Mouse (Mus musculus) lung, embryonic 14.5 days (tissue): ENCODE measurements around the gene Ecm1. TPM values are rescaled to one million over a fixed set of nuclear protein-coding genes. Genes with fewer than 3 reads are reported as not detected.
"Not testable (repeated sequence)": the region's sequence is repeated elsewhere in the genome, so short reads cannot be mapped to it uniquely, and the experiment has no call there.

Experiments used
- ATAC-seq: fragments of 200-750 bp; cut with Nextera tagmentation; 2 replicates; pipeline ENCODE4 v1.8.0; 2017; ENCODE audit warnings: mild to moderate bottlenecking, moderate TSS enrichment, moderate library complexity; ENCODE audit not compliant: insufficient read depth
- DNase-seq: peaks from one replicate; pipeline ENCODE4 v3.0.0-alpha.2; 2015
- H3K27ac ChIP-seq: fragments of 300-500 bp; sonication (generic); 2 replicates; pipeline ENCODE4 v1.5.1; 2014; ENCODE audit warnings: low read depth, mild to moderate bottlenecking, moderate library complexity
- H3K27me3 ChIP-seq: fragments of 300-500 bp; sonication (generic); 2 replicates; pipeline ENCODE4 v1.6.1; 2014; ENCODE audit warnings: low read length, control low read depth; ENCODE audit not compliant: insufficient read depth
- H3K36me3 ChIP-seq: fragments of 300-500 bp; sonication (generic); 2 replicates; pipeline ENCODE4 v1.6.1; 2014; ENCODE audit warnings: control low read depth; ENCODE audit not compliant: insufficient read depth
- H3K4me1 ChIP-seq: fragments of 300-500 bp; sonication (generic); 2 replicates; pipeline ENCODE4 v1.6.1; 2014; ENCODE audit warnings: antibody characterized with exemption, control low read depth; ENCODE audit not compliant: insufficient read depth
- H3K4me2 ChIP-seq: fragments of 300-500 bp; sonication (generic); 2 replicates; pipeline ENCODE4 v1.6.1; 2014; ENCODE audit warnings: mild to moderate bottlenecking
- H3K4me3 ChIP-seq: fragments of 300-500 bp; sonication (generic); 2 replicates; pipeline ENCODE4 v1.5.1; 2014; ENCODE audit warnings: low read depth, low read length
- H3K9ac ChIP-seq: fragments of 300-500 bp; sonication (generic); 2 replicates; pipeline ENCODE4 v1.6.1; 2014
- H3K9me3 ChIP-seq: fragments of 300-500 bp; sonication (generic); 2 replicates; pipeline ENCODE4 v1.6.1; 2016; ENCODE audit warnings: low read depth, low read length, control low read depth
- CTCF ChIP-seq: IDR thresholded peaks from 2 replicates; pipeline ENCODE4 v1.5.1; 2016; ENCODE audit warnings: antibody characterized with exemption, low read depth
- WGBS: fragments of 180-500 bp; shearing (Covaris S2); extraction: QIAGEN DNeasy Blood & Tissue Kit; methylation state at CpG from one replicate; pipeline ENCODE4 v1.1.7; 2014; 5-methylcytosine and 5-hydroxymethylcytosine counted together
- polyA plus RNA-seq: library from polyadenylated mRNA; unstranded; fragments of >200 nt; fragmentation: Nextera tagmentation; extraction: Ambion mirVana; gene quantifications from 2 replicates; pipeline ENCODE4 v1.2.1, GENCODE M21; 2014

Gene Ecm1
- polyA plus RNA-seq, 1 experiment from 2014 or later = 23.5 TPM

DNA sequence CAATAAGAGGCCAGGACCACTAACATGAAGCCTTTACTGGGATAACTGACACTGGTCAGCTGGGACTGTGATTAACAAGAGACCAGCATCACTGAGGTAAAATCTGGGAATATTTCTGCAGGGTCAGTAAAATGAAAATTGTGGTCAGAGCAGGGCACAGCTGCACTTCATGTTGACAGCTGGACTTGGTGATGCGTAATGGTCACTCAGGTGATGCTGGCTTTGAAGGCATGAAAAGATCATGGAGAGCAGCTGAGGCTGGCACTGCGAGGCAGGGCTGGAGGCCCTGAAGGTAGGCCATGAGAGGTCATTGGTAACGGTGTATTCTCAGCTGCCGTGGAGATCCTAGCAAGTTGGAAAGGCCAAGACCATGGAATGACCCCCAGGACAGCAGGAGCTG is 41.1 kb downstream of the Ecm1 start:
- no peak overlapping the region for H3K4me3 ChIP-seq
- H3K27me3 ChIP-seq = no peaks in the 10 kb centered on the region
- TF ChIP-seq CTCF = no peak
- peaks cover 15% of the 10 kb centered on the region; the same call in 1 of the 2 replicates for H3K4me1 ChIP-seq
- no peaks in the 10 kb centered on the region for H3K9me3 ChIP-seq
- no peak overlapping the region for H3K9ac ChIP-seq
- ATAC-seq (no peak), DNase-seq (no peak)
- H3K36me3 ChIP-seq = no peaks in the 10 kb centered on the region
- 89% methylated on average over 4 of the region's 4 CpGs for WGBS
- H3K4me2 ChIP-seq = no peak overlapping the region
- no peak overlapping the region for H3K27ac ChIP-seq

DNA sequence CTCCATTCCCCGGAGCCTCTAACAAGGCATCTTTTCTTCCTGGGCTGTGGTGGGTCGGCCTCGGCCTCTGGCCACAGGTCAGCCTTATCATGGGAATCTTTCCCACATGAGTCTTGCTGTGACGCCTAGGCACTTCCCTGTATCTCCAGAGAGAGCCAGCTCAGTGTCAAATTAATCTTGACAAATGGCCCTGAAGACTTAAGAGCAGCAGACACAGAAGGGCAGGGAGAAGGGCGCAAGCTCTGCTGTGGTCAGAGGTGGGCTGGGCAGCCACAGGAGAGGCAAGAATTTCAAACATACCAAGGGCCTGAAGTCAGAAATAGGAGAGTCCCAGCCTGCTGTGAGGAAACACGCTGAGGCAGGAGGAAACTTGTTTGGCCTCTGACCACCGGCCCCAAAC is 43.0 kb downstream of the Ecm1 start:
- H3K4me3 ChIP-seq = no peak overlapping the region
- peaks cover 13% of the 10 kb centered on the region; the same call in 1 of the 2 replicates for H3K4me1 ChIP-seq
- no peak for ATAC-seq
- no peaks in the 10 kb centered on the region for H3K9me3 ChIP-seq
- H3K36me3 ChIP-seq = no peaks in the 10 kb centered on the region
- no peak overlapping the region for H3K4me2 ChIP-seq
- H3K27ac ChIP-seq = peak overlapping the region; percentile 58; the same call in 1 of the 2 replicates
- H3K9ac ChIP-seq = no peak overlapping the region
- WGBS = 19% methylated on average over 7 of the region's 7 CpGs
- no peak for TF ChIP-seq CTCF
- DNase-seq = peak; percentile 35
- no peaks in the 10 kb centered on the region for H3K27me3 ChIP-seq

DNA sequence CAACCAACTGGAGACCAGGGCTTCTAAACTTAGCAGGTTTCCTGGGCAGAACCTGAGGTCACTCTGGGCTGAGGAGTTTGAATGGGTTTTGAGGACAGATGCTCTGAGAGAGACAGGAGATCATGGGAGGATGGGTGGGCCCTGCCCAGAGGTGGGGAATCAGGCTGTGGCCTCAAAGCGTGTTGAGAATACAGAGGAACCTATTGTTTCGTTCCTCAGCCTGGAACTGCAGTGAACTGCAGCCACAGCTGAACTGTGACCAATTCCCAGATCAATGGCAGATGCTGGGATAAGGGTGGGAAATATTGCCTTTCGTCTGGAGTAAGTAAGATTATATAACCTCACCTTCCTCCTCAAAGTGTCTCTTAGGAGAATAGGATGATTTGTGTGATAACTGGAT is 43.6 kb downstream of the Ecm1 start:
- Histone ChIP-seq H3K27me3 (no peaks in the 10 kb centered on the region), H3K4me2 (no peak overlapping the region), H3K4me3 (no peak overlapping the region), H3K4me1 (peaks cover 13% of the 10 kb centered on the region; the same call in 1 of the 2 replicates), H3K9me3 (no peaks in the 10 kb centered on the region), H3K27ac (peak overlapping the region; percentile 38; the same call in 1 of the 2 replicates), H3K36me3 (no peaks in the 10 kb centered on the region), H3K9ac (no peak overlapping the region)
- 34% methylated on average over 3 of the region's 3 CpGs for WGBS
- ATAC-seq = no peak
- no peak for TF ChIP-seq CTCF
- no peak for DNase-seq

DNA sequence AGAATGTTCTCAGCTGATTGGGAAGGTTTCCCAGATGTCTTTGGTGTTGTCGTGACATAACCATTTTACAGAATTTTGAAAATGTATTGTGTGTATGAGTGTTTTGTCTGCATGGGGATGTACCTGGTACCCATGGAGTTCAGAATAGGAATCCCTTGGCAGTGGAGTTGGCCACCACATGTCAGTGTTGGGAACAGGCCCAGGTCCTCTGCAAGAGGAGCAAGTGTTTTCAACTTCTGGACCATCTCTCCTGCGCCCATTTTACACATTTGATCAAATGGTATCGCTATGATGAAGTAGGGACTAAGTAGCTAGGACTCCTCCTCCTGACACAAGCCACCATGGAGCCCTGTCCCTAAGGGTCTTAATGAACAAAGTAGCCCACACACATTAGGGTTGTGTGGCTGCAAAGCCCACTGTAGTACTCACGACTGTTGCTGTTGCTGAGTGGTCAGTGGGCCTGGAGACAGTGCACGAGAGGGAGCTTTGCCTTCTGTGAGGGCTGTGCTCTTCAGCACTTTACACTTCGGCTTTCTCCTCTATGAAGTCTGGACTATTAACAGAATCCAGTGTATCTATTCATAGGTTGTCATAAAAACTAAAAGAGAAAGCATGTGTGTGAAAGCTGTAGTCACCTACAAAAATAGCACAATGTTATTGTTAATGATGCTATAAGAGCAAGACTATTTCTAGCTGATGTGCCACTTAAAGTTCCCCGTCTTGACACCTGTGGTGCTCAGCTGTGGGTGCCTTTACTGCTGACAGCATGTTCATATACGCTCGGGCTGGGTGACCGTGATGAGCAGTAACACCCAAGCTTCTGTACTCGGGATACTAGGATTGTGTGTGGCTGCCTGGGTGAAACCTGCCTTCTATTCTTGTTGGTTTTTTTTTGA is 44.3 kb downstream of the Ecm1 start:
- TF ChIP-seq CTCF = no peak

DNA sequence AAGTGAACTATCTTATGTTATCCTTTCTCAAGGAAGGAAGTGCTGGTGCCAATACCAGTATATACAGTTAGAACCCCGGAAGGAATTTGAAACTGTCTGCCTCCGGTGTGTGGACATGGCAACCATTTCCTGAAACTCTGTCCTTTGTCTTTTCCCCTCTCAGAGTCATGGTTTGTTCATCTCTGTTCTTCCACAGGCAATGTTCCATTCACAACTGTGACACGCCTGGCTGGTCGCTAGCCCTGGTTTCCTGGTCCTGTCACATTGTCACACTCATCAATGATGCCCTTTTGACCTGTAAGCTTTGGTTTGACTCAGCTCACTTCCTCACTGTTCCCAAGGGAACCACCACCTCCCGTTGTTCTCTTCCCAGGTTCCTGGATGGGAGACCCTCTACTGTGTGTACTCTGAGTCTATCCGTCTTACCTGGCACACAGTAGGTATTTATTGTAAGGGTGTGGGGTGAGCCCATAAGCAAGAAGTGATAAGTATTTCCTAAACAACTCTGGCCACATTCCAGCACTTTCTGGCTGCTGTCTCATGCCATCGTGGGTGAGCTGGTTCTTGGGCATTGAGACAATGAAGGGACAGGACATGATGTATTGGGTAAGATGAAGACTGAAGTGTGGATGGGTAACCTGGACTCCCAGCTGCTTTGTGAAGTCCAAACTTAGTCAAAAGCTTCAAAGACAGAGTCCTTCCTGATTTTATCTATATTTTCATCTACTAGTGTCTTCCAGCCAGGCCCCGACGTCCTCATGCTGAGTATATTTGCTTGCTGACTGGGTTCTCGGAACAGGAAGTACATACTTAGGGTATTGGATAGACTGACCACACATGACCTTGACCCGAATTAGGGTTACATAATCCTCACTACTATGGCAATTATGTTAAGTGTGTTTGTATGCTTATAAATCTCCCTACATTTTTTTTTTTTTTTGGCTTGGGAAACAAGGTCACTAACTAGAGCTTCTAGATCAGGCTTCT is 45.3 kb downstream of the Ecm1 start:
- Histone ChIP-seq H3K27me3 (no peaks in the 10 kb centered on the region), H3K36me3 (no peaks in the 10 kb centered on the region), H3K27ac (0 out of 2 replicates have a peak overlapping the region, but pooled peaks have one; percentile 2), H3K9ac (no peak overlapping the region), H3K4me2 (no peak overlapping the region), H3K9me3 (no peaks in the 10 kb centered on the region), H3K4me3 (no peak overlapping the region), H3K4me1 (peaks cover 19% of the 10 kb centered on the region; the same call in 1 of the 2 replicates)
- TF ChIP-seq CTCF = no peak
- ATAC-seq (no peak), DNase-seq (no peak)
- 52% methylated on average over 11 of the region's 11 CpGs for WGBS

More for the DNA sequence above, 44.3 kb downstream of the Ecm1 start:
- ATAC-seq = no peak
- Histone ChIP-seq H3K36me3 (no peaks in the 10 kb centered on the region), H3K4me1 (peaks cover 14% of the 10 kb centered on the region; the same call in 1 of the 2 replicates), H3K4me2 (no peak overlapping the region), H3K9ac (no peak overlapping the region), H3K4me3 (no peak overlapping the region), H3K9me3 (no peaks in the 10 kb centered on the region), H3K27me3 (no peaks in the 10 kb centered on the region), H3K27ac (peak overlapping the region; percentile 38; the same call in 1 of the 2 replicates)
- no peak for DNase-seq
- WGBS = 79% methylated on average over 11 of the region's 11 CpGs

DNA sequence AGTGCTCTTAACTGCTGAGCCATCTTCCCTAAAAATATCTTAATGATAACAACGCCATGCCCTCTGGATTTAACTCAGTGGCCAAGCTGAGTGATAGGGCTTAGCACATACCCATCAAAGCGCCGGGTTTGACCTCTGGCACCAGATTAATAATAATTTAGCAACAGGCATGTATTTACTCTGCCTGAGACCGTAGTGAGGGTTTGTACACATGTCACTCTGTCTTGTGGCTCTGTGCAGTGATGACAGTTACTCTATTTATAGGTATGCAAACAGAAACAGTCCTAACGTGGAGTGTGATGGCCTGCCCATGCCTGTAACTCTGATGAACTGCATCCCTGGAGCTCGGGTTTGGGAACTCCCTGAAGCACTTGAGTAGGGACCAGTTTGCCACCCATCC is 46.7 kb downstream of the Ecm1 start:
- no peak for TF ChIP-seq CTCF
- ATAC-seq (no peak), DNase-seq (no peak)
- Histone ChIP-seq H3K9ac (no peak overlapping the region), H3K4me1 (peaks cover 22% of the 10 kb centered on the region; the same call in 1 of the 2 replicates), H3K4me2 (no peak overlapping the region), H3K36me3 (no peaks in the 10 kb centered on the region), H3K27me3 (no peaks in the 10 kb centered on the region), H3K4me3 (no peak overlapping the region), H3K27ac (no peak overlapping the region), H3K9me3 (no peaks in the 10 kb centered on the region)
- 56% methylated on average over 6 of the region's 6 CpGs for WGBS

DNA sequence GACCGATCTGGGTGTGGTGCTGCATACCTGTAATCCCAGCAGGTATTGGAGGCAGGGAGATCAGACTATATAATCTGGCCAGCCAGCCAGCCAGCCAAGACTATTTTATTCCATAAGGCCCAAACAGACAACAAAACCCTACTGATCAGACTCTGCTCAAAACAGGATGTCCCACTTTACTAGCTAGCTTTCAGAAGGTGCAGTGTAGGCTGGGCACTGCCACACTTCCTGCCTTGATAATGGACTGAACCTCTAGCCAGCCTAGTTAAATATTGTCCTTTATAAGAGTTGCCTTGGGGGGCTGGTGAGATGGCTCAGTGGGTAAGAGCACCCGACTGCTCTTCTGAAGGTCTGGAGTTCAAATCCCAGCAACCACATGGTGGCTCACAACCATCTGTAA is 48.8 kb downstream of the Ecm1 start:
- not testable (repeated sequence) for H3K9ac ChIP-seq
- WGBS = 81% methylated on average over 2 of the region's 2 CpGs
- peaks cover 23% of the 10 kb centered on the region for H3K4me1 ChIP-seq

More for the DNA sequence above, 48.8 kb downstream of the Ecm1 start:
- H3K27me3 ChIP-seq, DNase-seq, H3K36me3 ChIP-seq, H3K9me3 ChIP-seq, ATAC-seq, H3K4me3 ChIP-seq, H3K4me2 ChIP-seq: not testable (repeated sequence)
- 0 out of 2 replicates have a peak overlapping the region, but pooled peaks have one; percentile 30 for H3K27ac ChIP-seq
